Mouse (Mus musculus) ES-E14 (cell line): ENCODE measurements around the gene Gm3417. TPM values are rescaled to one million over a fixed set of nuclear protein-coding genes. Genes with fewer than 3 reads are reported as not detected.

Experiments used
- DNase-seq: peaks from one replicate; pipeline ENCODE4 v3.0.0-alpha.2; 2013; ENCODE audit warnings: low read depth, low spot score
- H3K27ac ChIP-seq: 2 replicates; pipeline ENCODE4 v1.5.1; 2012; ENCODE audit warnings: low read depth, mild to moderate bottlenecking, low read length, moderate library complexity, mixed read lengths; ENCODE audit not compliant: poor library complexity, insufficient read depth, severe bottlenecking
- H3K36me3 ChIP-seq: 2 replicates; pipeline ENCODE4 v1.6.1; 2012; ENCODE audit warnings: mild to moderate bottlenecking, low read length, moderate library complexity, mixed read lengths; ENCODE audit not compliant: control insufficient read depth, poor library complexity, insufficient read depth, severe bottlenecking
- H3K4me1 ChIP-seq, 2 experiments: fragments of 150-350 bp in 1 of 2; sonication (generic) in 1 of 2; 2 replicates each; pipeline ENCODE4 v1.6.1; 2012; ENCODE audit warnings: low read length in 2 of 2, mild to moderate bottlenecking in 1 of 2, mixed read lengths in 1 of 2; ENCODE audit not compliant: control insufficient read depth in 2 of 2, insufficient read depth in 2 of 2, poor library complexity in 1 of 2
- H3K4me3 ChIP-seq, 2 experiments: fragments of 150-350 bp in 1 of 2; sonication (generic) in 1 of 2; 2 replicates each; pipeline ENCODE4 v1.5.1; 2012; ENCODE audit warnings: low read length in 2 of 2, low read depth in 1 of 2, mild to moderate bottlenecking in 1 of 2, mixed read lengths in 1 of 2; ENCODE audit not compliant: insufficient read depth in 1 of 2, poor library complexity in 1 of 2, severe bottlenecking in 1 of 2
- H3K9ac ChIP-seq: 2 replicates; pipeline ENCODE4 v1.6.1; 2012; ENCODE audit warnings: low read depth, mild to moderate bottlenecking, low read length, mixed read lengths; ENCODE audit not compliant: poor library complexity, insufficient read depth, severe bottlenecking
- H3K9me3 ChIP-seq: fragments of 150-350 bp; sonication (generic); 2 replicates; pipeline ENCODE4 v1.6.1; 2012; ENCODE audit warnings: low read depth, mild to moderate bottlenecking, low read length; ENCODE audit not compliant: control insufficient read depth, insufficient read depth
- CHD2 ChIP-seq: IDR thresholded peaks from 2 replicates; pipeline ENCODE4 v1.6.1; 2014; ENCODE audit warnings: mild to moderate bottlenecking, low read depth, low read length, inconsistent platforms
- HCFC1 ChIP-seq: IDR thresholded peaks from 2 replicates; pipeline ENCODE4 v1.6.1; 2012; ENCODE audit warnings: low read length, inconsistent platforms, borderline replicate concordance; ENCODE audit not compliant: insufficient read depth
- MAFK ChIP-seq: IDR thresholded peaks from 2 replicates; pipeline ENCODE4 v1.6.1; 2014; ENCODE audit warnings: mild to moderate bottlenecking, low read depth, low read length, inconsistent platforms; ENCODE audit not compliant: insufficient read depth
- ZC3H11A ChIP-seq: IDR thresholded peaks from 2 replicates; pipeline ENCODE4 v1.6.1; 2012; ENCODE audit warnings: low read depth, mild to moderate bottlenecking, inconsistent platforms, low read length, borderline replicate concordance
- ZNF384 ChIP-seq: IDR thresholded peaks from 2 replicates; pipeline ENCODE4 v1.6.1; 2012; ENCODE audit warnings: low read depth, low read length, inconsistent platforms
- in situ Hi-C, 2 experiments: fragments of 600-800 bp; cut with MboI; formaldehyde crosslinking; loops; one replicate each; pipeline ENCODE4 v1.15.1; 2025; ENCODE audit warnings: low sequenced_read_pairs in 2 of 2, inconsistent platforms in 1 of 2; ENCODE audit not compliant: unreplicated experiment in 2 of 2
- total RNA-seq: library from RNA; depleted of rRNA; stranded (reverse); fragments of 300-350 nt; gene quantifications from 2 replicates; pipeline ENCODE4 v1.2.3, GENCODE M21; 2012; rRNA removed

The Gm3417 gene
- total RNA-seq, 1 experiment = 0.45 TPM

DNA sequence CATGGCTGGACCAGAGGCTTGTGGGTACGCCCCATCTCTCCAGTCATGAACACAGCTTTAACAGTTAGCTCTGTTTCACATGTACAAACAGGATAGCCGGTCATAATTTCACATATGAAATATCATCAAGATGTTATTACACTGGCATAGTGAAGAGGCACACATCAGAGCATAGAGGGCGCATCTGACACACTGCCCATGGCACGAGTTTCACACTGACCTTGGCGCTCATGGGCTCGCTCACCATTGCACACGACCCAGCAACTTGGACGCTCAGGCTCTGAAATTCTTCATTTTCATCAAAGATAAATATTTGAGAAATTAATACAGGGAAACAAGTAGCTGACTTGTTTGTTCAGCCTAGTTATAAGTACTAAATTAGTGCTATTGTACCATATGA lies 60.7 kb downstream of the Gm3417 start:
- Histone ChIP-seq H3K27ac (no peak overlapping the region), H3K36me3 (no peaks in the 10 kb centered on the region), H3K4me1 (no peaks in the 10 kb centered on the region), H3K9ac (no peak overlapping the region), H3K4me3 (no peak overlapping the region), H3K9me3 (no peaks in the 10 kb centered on the region)
- no peak for DNase-seq
- in situ Hi-C loops = no loop called here
- TF ChIP-seq ZNF384 (no peak), CHD2 (no peak), HCFC1 (no peak), MAFK (no peak), ZC3H11A (no peak)

DNA sequence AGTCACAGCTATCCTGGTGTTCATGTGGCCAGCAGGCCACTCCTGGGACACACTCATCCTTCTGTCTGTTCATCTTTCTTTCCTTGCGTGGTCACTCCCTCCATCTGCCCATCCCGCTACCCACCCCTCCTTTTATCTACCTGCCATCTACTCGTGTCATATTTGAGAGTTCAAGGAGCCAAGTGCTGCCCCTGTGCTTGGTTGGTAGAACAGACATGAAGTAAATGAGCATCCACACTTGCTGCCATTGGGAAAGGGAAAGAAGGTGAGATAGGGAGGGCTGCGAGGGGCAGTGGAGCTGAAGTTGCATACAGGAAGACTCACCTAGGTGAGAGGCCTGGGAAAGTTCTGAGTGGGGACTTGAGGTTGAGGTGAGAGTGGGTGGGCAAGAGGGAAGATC lies 64.2 kb downstream of the Gm3417 start:
- Histone ChIP-seq H3K4me3 (no peak overlapping the region), H3K4me1 (no peaks in the 10 kb centered on the region), H3K9ac (no peak overlapping the region), H3K36me3 (no peaks in the 10 kb centered on the region), H3K27ac (no peak overlapping the region), H3K9me3 (no peaks in the 10 kb centered on the region)
- no peak for DNase-seq
- TF ChIP-seq ZNF384 = no peak
- no peak for TF ChIP-seq MAFK
- TF ChIP-seq ZC3H11A = no peak
- no peak for TF ChIP-seq HCFC1
- no peak for TF ChIP-seq CHD2
- in situ Hi-C loops = no loop called here

Other genes starting within 250 kb of the Gm3417 start
- 1.9 and 2.0 TPM in 2 replicates for gene Wdr27, start 35.6 kb downstream of the Gm3417 start, total RNA-seq
- 29.7 and 34.7 TPM in 2 replicates for gene 1600012H06Rik, start 35.6 kb downstream of the Gm3417 start, total RNA-seq
- 56.4 and 65.6 TPM in 2 replicates for gene Phf10, start 17.5 kb downstream of the Gm3417 start, total RNA-seq
- gene 9030025P20Rik, start 322 bp downstream of the Gm3417 start, total RNA-seq = 39.7 and 41.3 TPM in 2 replicates
- 10.3 and 12.0 TPM in 2 replicates for gene Gm3435, start 31.4 kb upstream of the Gm3417 start, total RNA-seq
- gene Ermard, start 62.4 kb upstream of the Gm3417 start, total RNA-seq = 107 and 114 TPM in 2 replicates
- 2.6 and 5.4 TPM in 2 replicates for gene Tcte3, start 62.7 kb upstream of the Gm3417 start, total RNA-seq
- gene Gm3448, start 62.7 kb upstream of the Gm3417 start, total RNA-seq = 17.7 and 18.0 TPM in 2 replicates